Mouse (Mus musculus) mesoderm, embryonic 11.5 days (tissue): ENCODE results near the gene Cep170.
A peak's percentile ranks its signal among the peaks of the same experiment; 100 is the strongest.

Source experiments
- DNase-seq: peaks from one replicate; pipeline ENCODE4 v3.0.0-alpha.2; 2012; ENCODE audit warnings: low read depth, low spot score

Cep170 gene

GRCm38 (mm10) chr1:176825084-176825483 lies 11.2 kb upstream of the Cep170 start:
- DNase-seq: no peak

- no peak for DNase-seq
Measured at GRCm38 (mm10) chr1:176824611-176825010, 10.7 kb upstream of the Cep170 start.

DNA sequence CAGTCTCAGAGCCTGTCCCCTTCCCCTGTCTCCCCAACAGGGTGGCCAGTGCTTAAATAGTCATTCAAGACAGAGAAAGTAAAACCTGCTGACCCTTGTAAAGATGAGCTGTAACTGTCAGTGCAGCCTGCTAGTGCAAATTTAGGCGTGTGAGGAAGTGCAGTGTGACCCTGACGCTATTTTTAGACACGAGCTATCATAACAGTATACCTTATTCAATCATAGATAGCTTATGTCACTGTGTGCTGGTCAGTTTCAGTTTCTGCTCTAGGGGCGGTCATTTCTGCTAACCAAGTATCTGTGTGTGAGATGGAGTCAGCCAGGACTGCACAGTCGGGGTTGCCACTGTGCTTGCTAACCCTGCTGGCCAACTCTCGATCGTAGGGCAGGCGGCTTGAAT lies 10.0 kb upstream of the Cep170 start:
- DNase-seq: no peak

GRCm38 (mm10) chr1:176822949-176823348 lies 9.1 kb upstream of the Cep170 start:
- DNase-seq: no peak

DNA sequence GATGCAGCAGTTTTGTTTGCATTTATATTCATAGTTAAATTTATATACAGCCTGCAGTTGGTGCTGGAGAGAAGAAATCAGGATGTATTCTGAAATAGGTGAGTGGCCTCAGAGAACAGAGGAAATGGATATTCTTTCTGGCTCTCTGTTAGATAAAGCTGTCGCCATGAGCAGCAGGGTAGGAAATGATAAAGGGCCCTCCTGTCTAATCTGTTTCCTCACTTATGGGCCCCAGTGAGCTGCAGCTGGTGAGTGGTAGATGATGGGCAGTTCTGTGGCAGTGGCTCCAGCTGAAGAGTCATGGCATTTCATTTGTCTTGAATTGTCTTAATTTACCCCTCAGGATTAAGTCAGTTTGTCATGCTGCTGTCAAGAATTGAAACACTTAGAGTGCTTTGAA lies 8.1 kb upstream of the Cep170 start:
- peak; percentile 14 for DNase-seq

GRCm38 (mm10) chr1:176818763-176819162 lies 4.9 kb upstream of the Cep170 start:
- no peak for DNase-seq

DNA sequence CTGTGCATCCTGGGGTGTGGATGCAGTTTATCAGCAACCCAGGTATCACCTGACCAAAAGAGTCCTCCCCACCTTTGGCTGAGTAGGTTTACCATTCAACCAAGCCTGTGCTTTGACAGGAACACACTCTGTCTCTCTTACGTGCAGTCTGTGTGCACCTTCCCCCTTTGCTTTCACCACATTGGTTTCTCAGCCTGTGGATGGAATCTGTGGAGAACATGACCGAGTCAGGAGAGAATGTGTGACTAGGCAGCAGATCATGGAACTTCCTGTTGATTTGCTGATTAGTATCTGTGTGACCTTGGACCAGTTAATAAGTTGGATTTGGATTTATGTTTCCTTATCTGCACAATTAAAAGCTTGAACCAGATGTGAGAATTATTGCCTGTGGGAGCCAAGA lies 4.3 kb upstream of the Cep170 start:
- DNase-seq: no peak

DNA sequence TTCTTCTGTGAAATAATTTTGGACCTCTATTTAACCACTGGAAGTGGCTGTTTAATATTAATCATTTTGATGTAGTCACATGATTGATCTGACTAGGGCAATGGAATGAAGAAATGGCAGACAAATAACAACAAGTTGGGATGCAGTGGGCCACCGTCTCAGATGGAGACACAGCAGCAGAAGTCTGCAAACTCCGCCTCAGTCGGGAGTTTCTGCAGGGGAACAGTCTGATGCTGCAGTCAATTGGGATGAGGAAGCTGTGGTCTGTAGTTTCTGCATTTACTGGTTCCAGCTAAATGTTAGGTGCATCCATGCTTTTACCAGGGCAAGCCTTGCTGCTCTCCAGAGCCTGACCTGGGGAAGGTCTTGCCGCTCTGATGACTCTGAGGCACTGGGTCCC lies 2.9 kb upstream of the Cep170 start:
- DNase-seq: no peak

- peak; percentile 97 for DNase-seq
Measured at GRCm38 (mm10) chr1:176814591-176815062, 760 bp upstream of the Cep170 start, which contains the start of gene Sdccag8. Sdccag8 (plus strand) TSS chr1:176814660.

DNA sequence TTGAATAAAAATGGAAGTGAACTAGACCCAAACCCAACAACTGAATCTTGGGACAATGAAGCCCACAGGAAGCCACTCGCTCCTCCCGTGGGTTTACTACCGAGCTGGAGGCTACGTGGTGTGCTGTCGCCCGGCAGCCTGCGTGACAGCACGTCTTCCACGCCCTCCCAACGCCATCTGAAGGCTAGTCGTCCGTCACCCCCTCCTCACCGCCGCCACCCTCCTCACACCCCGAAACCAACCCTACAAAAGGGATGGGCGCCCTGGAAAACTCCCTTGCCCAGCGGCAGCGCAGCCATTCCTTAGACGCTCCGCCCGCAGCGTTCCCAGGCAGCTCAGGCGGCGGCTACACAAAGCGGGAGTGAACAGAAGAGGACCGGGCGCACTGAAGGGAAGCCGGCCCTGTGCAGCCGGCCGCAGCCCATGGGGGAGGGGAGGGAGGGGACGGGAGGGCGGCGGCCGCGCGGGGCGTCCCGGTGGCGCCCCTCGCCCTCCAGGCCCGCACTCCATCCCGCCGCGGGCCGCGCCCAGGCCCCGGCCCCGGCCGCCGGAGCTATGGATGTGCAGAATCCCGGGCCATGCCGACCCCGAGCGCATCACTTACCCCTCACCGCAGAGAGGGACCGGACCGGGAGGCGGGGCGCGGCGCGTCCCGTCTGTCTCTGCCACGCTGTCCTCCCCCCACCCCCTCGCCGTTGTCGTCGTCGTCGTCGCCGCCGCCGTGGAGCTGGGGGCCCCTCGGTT lies 403 bp downstream of the Cep170 start:
- peak; percentile 74 for DNase-seq

DNA sequence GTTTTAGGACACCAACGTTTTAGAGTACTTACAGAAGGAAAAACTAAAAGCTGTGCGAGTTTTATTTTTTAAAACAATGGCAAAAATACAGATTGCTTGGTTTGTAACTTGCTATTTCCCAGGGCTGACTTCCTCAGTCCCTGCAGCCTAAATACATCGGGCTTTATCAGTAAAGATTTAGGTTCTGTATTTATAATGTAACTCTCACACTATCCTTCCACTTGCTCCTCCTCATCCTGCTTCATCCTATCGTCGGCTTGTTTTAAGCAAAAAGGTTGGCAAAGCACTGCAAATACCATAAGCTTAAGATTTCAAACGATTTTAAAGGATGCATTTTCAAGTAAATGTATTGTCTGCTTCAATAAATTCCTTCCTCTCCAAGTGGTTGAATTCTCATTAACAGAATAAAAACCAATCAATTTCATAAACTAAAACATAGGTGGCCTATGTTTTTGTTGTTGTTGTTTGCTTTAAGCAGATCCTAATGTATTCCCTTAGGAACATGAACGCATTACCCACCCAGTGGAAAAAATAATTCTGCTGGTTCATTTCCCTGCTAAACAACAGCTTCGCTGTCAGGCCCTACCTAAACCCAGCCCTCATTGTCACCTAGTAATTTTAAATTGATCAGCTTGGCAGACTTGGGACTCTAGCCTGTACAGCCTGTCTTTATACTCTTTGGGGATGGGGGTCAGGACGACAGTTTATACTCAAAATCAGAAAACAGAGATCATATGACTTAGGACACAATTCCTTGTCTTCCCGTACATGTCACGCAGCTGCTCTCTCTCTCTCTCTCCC lies 1.2 kb downstream of the Cep170 start:
- DNase-seq: no peak

GRCm38 (mm10) chr1:176811892-176812291 lies 2.0 kb downstream of the Cep170 start:
- DNase-seq: no peak

DNA sequence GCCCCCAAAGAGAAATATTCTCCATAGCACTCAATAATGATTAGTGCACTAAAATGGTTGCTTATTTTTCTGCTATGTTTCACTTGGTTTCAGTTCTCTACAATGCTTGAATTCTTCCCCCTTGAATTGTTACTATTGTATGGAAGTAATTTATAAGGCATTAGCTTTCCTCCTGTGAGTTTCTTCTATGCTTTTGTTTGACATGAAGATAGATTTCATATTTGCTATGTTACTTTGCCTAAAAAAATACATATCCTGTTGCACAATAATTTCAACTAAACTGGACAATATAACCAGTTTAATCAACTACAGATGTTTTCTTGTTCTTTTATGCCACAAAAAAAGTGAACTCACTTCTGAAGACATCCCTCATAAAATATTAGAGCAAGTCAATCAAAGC lies 3.7 kb downstream of the Cep170 start:
- DNase-seq: no peak

DNA sequence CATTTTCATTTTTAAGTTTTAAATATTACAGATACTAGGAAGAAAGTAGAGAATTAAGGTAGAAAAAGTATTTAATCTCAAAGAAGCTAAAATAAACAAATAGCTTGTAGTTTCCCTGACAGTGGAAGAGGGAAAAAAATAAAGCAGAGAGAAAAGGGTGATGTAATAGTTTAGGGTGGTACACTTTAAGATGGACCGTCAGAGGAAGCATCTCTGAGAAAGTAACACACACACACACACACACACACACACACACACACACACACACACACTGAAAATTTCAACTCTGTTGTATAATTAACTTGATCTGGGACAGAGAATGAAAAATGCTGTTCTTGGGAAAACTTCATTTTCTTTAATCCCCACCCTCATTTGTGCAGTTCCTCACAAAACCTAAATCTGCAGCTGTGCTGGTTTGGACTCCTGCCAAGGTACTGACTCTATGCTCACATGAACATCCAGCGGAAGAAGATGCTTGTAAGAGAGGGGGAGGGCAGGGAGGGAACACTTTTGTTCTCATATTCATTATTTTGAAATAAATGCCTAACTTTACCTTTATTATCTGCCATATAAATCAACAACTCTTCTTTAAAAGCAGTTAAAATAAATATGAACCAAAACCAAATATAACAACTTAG lies 13.0 kb downstream of the Cep170 start:
- peak; percentile 53 for DNase-seq

DNA sequence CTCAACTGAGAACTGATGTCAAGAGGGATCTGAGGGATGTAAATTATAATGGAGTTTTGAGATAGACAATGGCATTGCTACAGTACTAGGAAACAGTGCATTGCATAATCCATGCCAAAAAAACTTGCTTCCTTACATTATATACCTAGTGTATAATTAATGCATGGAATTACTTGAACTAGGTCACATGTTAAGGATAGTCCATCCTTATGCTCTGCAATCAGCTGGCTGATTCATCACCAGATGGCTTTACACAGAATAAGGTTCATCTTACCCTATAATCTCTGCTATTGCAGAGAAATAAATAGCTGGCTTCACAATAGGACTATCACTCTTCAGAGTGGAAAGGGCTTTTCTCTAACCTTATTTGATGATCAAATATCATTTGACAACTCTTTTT lies 15.2 kb downstream of the Cep170 start:
- no peak for DNase-seq

- DNase-seq: no peak
Measured at GRCm38 (mm10) chr1:176792175-176792574, 21.7 kb downstream of the Cep170 start.

DNA sequence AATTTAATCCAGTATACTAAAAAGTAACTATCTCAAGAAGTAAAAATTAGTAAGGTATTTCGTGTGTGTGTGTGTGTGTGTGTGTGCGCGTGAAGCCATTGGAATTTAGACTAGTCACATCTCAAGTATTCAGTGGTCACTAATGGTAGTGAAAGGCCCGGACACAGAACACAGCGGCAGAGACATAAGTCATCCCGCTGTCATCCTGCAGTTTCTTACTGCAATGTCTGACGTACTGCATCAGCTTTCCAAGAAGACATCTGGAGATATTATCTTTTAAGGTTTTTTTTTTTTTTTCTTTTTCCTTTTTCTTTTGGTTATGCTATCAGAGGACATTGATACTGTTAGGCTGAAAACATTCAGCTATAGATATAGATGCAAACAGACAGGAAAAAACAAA lies 24.5 kb downstream of the Cep170 start:
- peak; percentile 19 for DNase-seq

DNA sequence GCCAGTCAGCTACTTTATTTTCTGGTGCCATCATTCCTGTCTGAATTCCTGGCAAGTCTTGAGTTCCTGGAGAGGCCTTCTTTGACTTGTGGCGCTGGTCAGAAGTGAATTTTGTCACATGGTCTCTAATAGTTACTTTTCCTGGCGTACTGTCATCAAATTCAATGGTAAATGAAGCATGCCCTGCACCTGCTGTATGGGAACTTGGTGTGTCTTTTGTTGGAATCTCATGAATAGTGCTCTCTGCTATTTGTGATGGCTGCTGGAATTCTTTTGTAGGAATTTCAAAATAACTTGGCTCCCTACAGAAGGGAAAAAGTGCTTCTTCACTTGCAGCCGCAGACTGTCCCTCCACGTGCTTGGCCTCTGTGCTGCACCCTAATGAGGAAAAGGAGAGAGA lies 39.3 kb downstream of the Cep170 start:
- DNase-seq: no peak

DNA sequence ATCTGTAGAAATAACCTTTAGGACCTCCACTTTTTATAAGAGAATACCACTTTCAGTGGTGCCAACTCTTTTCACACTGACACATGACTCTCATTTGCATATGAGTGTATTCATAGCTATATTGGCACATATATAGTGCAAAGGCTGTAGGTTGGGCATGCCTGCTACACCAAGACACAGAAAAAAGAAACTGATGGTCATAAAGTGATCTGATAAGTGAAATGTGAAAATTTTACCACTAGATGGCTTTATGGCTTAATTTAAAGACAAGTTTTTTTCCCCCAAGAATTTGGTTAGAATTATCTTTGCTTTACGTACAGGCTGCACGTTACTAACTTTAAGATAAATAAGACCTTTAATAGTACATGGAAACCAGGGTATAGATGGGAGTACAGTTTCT lies 51.6 kb downstream of the Cep170 start:
- no peak for DNase-seq

DNA sequence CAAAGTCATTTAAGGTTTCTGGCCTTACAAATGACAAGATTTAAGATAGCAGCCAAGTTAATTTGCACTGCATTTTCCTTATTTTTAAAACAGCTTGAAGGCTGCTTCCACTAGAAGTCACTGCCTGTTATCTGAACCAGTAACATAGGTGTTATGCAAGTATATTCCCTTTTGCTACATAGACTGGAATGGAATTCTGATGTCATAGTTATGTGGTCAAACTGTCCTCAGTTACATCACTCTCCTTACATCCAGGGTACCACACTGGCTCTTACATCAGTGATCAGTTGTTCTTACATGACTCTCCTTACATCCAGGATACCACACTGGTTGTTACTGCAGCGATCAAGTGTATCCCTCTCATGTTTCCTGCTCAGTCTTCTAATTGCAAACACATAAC lies 53.2 kb downstream of the Cep170 start:
- no peak for DNase-seq

DNA sequence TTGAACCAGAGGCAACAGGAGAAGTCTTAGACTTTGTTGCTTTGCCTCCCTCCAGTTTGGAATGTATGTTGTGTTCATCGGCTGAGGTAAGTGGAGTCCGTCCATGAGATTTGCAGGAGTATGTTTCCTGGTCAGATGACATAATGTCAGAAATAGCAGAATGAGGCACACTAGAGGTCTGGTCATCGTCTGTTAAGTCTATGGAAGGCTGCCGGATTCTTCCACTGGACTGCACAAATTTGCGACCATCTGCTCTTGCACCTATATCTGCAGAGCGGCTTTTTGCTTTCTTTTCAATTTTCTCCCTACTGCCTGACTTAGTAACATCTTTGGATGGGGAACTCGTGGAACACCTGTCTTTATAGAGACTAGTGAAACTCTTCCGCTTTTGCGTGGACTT lies 58.3 kb downstream of the Cep170 start:
- DNase-seq: no peak
